Mouse (Mus musculus) kidney, postnatal 4 days (tissue): ENCODE data around the gene Sae1.

ENCODE experiments used
- DNase-seq, 2 experiments: peaks; one replicate each; pipeline ENCODE4 v3.0.0; 2021; ENCODE audit warnings: mixed read lengths in 2 of 2

The Sae1 gene

GRCm38 (mm10) chr7:16274922-16275890 lies 112.4 kb downstream of the Sae1 start:
- DNase-seq: no peak

DNA sequence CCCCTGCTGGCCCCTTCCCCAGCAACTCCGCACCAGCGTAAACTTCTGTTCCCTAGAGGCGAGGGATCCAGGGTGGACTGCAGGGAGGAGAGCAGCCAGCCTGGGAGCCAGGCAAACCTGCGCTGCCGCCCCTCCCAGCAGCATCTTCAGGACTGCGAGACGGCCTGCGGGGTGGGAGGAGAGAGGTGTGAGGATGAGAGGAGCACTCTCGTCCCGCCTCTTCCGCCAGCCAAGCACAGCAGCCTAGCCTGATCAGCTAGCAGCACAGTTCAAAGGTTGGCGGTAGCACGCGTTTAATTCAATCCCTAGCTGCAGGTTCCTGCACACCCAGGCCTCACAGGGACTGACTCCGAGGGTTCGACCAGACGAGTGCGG lies 113.9 kb downstream of the Sae1 start:
- DNase-seq: peak; percentile 79 to 89

DNA sequence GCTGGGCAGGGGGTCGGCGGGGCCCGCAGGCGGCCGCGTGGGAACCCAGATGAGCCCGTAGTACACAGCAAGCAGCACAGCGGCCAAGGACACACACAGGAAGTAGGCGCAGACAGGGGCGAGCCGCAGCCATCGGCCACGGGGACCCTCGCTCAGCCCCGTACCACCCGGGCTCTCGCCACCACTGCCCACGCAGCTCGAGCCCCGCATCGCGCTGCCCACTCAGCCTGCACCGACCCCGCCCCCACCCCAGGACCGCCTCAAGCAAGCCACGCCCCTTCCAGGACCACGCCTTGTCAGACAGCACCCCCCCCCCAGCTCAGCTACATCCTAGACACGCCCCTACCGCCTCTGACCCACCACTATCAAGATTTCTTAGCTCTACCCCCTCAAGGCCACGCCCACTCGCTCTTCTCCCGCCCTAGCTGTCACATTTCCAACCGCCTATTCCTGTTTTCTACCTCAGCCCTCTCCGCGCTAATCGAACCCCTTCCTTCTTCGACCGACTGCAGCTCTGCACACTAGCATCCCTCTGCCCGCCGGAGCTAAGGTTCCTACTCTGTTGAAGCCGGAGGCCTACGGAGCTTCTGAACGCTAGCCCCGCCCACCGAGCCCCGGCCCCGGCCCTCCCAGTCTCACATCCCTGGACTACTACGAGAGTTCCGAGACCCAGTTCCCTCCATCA lies 114.4 kb downstream of the Sae1 start, which contains the start of gene Inafm1:
Inafm1 (minus strand) TSS at position 537 of the 685 bp plus-strand sequence.
- peak; percentile 93 to 96 for DNase-seq

DNA sequence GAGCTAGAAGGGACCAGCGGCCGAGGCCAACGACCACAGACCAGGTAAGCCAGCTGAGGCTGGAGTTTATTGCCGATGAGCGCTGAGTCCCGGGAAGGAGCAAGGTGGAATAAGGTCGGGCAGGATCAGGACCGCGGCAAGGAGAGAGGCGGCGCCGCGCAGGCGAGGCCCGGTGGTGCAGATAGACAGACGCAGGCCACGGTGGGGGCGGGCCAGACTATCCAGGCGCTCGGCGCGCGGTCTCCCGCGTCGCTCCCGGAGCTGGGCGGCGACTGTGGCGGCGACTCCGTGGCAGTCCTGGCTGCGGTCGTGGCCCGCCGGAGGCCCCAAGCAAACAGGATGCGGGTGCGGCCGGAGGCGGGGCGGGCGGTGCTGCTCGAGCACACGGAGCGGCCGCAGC lies 114.9 kb downstream of the Sae1 start:
- DNase-seq: peak; percentile 81 to 88

- no peak for DNase-seq
Observed at GRCm38 (mm10) chr7:16271139-16271538, 116.5 kb downstream of the Sae1 start.
